Mouse (Mus musculus) megakaryocyte, adult 5-6 weeks (primary cell): ENCODE measurements around the gene Mia2. TPM values are rescaled to one million over a fixed set of nuclear protein-coding genes. Genes with fewer than 3 reads are reported as not detected.
"Not testable (repeated sequence)": the region's sequence is repeated elsewhere in the genome, so short reads cannot be mapped to it uniquely, and the experiment has no call there.

Experiments
- ATAC-seq: 2 replicates; pipeline ENCODE4 v1.8.0; 2016; ENCODE audit warnings: mild to moderate bottlenecking, inconsistent platforms; ENCODE audit not compliant: poor library complexity, severe bottlenecking
- total RNA-seq, 2 experiments: library from RNA; stranded (forward) in 1 of 2; stranded (reverse) in 1 of 2; fragments of 153-499, 151-499 nt in 1 of 2; fragments of 221-1000, 200-1000 nt in 1 of 2; gene quantifications; 2 replicates each; pipeline versions ENCODE4 v1.2.3 to v1.2.4; 2015 to 2017

Gene Mia2
- total RNA-seq, 2 experiments from 2014 or later = 263 to 268 TPM

- peak; percentile 6 for ATAC-seq
These were observed 123.2 kb downstream of the Mia2 start for GRCm38 (mm10) chr12:59218640-59219321.

GRCm38 (mm10) chr12:59219325-59220225 is 124.0 kb downstream of the Mia2 start, which contains the start of gene Fbxo33:
TSS of gene Fbxo33 (minus strand) at chr12:59219725.
- ATAC-seq = peak; percentile 77

- no peak for ATAC-seq
These were observed 132.8 kb downstream of the Mia2 start for GRCm38 (mm10) chr12:59228401-59228800.

GRCm38 (mm10) chr12:59238434-59238833 is 142.8 kb downstream of the Mia2 start:
- ATAC-seq = no peak

- not testable (repeated sequence) for ATAC-seq
These were observed 145.4 kb downstream of the Mia2 start for GRCm38 (mm10) chr12:59241031-59241430.

Other genes with a start within 250 kb of the Mia2 start
- gene Sec23a, start 83.8 kb upstream of the Mia2 start, total RNA-seq (2015) = 17.5 and 21.1 TPM in 2 replicates
- 20.5 and 21.1 TPM in 2 replicates for gene Sec23a, start 83.8 kb upstream of the Mia2 start, total RNA-seq (2017)
- gene Gemin2, start 82.4 kb upstream of the Mia2 start, total RNA-seq (2015) = 10.1 and 14.3 TPM in 2 replicates
- gene Gemin2, start 82.4 kb upstream of the Mia2 start, total RNA-seq (2017) = 9.3 and 10.7 TPM in 2 replicates
- 86.7 and 89.7 TPM in 2 replicates for gene Trappc6b, start 34.3 kb upstream of the Mia2 start, total RNA-seq (2015)
- 47.0 and 65.2 TPM in 2 replicates for gene Trappc6b, start 34.3 kb upstream of the Mia2 start, total RNA-seq (2017)
- gene Pnn, start 28.9 kb upstream of the Mia2 start, total RNA-seq (2015) = 45.4 and 47.7 TPM in 2 replicates
- 67.4 and 83.2 TPM in 2 replicates for gene Pnn, start 28.9 kb upstream of the Mia2 start, total RNA-seq (2017)
- 39.6 and 54.6 TPM in 2 replicates for gene Fbxo33, start 123.9 kb downstream of the Mia2 start, total RNA-seq (2015)
- gene Fbxo33, start 123.9 kb downstream of the Mia2 start, total RNA-seq (2017) = 32.0 and 35.7 TPM in 2 replicates